In genomic region chr14:32134293-32134692, GRCm38 (mm10) we compare ENCODE assay signal across 16 mouse cellular contexts. TPM values are rescaled to one million over a fixed set of nuclear protein-coding genes. Genes with fewer than 3 reads are reported as not detected.
A peak's percentile ranks its signal among the peaks of the same experiment; 100 is the strongest.
DNase-seq lines count a peak whose midpoint lies in the region; ATAC-seq and TF ChIP-seq lines count a peak whose summit lies in the region.
"Had no signal": no experiment of that assay in that cellular context is flagged by ENCODE, and none has a peak within 500 bp of the region (broad histone marks: within the 10 kb centered on the region; RNA-seq: fewer than 3 reads in every experiment).

No protein-coding gene starts in this region.

- TF ChIP-seq CTCF in E14TG2a.4 (conservative IDR thresholded peaks at IDR 0.05; ENCODE audit: low read length) (no peak), MEL (IDR thresholded peaks at IDR 0.05 in 2 of 3, conservative IDR thresholded peaks at IDR 0.05 in 1 of 3; ENCODE audit: control insufficient read depth in 1 of 3, insufficient read depth in 1 of 3, low read depth in 2 of 3, low read length in 3 of 3, poor library complexity in 1 of 3, severe bottlenecking in 1 of 3) (no peak)

- TF ChIP-seq EP300 in MEL (IDR thresholded peaks at IDR 0.05; ENCODE audit: low read depth in 1 of 2, low read length in 2 of 2) = peak; percentile 80 to 84

- H3K27ac ChIP-seq in MEL (ENCODE audit: control insufficient read depth, low read depth, low read length) = peak overlapping the region; percentile 52
- H3K27ac ChIP-seq: forebrain, embryonic 10.5 days; gastrocnemius, adult 2 months; hindbrain, embryonic 12.5 days; macrophage had no signal

- peak; percentile 44 for ATAC-seq in erythroblast, adult 5-6 weeks (replicated peaks; ENCODE audit: low FRiP score, poor library complexity, severe bottlenecking)

- no peak overlapping the region for H3K9ac ChIP-seq in MEL (ENCODE audit: control insufficient read depth, low read depth, low read length, poor library complexity, severe bottlenecking)
- H3K9ac ChIP-seq: hindbrain, embryonic 12.5 days had no signal

- H3K4me3 ChIP-seq in E14TG2a.4 (replicated peaks; ENCODE audit: low read length) (0 out of 2 replicates have a peak overlapping the region, but pooled peaks have one; percentile 17), MEL (ENCODE audit: control insufficient read depth in 1 of 2, insufficient read depth in 1 of 2, low read depth in 2 of 2, low read length in 2 of 2) (peak overlapping the region in 1 of 2 experiments; percentile 47; a peak in 2 of 4 replicates)
- H3K4me3 ChIP-seq: forebrain, embryonic 10.5 days; gastrocnemius, adult 2 months; hindbrain, embryonic 12.5 days had no signal

- no peaks in the 10 kb centered on the region for H3K79me2 ChIP-seq in MEL (ENCODE audit: control insufficient read depth, insufficient read depth, low read length, poor library complexity)

- no peaks in the 10 kb centered on the region for H3K36me3 ChIP-seq in E14TG2a.4 (ENCODE audit: insufficient read depth, low read length)
- H3K36me3 ChIP-seq in MEL (ENCODE audit: control insufficient read depth in 1 of 2, insufficient read depth in 2 of 2, low read length in 2 of 2) = peaks cover 0 to 36% of the 10 kb centered on the region in 2 experiments; a peak in 2 of 4 replicates
- H3K36me3 ChIP-seq: forebrain, embryonic 10.5 days; hindbrain, embryonic 12.5 days had no signal

- TF ChIP-seq POLR2A in MEL (IDR thresholded peaks at IDR 0.05; ENCODE audit: control insufficient read depth in 1 of 2, insufficient read depth in 1 of 2, low read depth in 1 of 2, low read length in 2 of 2, poor library complexity in 1 of 2) = no peak

- no peak for TF ChIP-seq RAD21 in MEL (IDR thresholded peaks at IDR 0.05; ENCODE audit: low read depth, low read length)

- DNase-seq in MEL (ENCODE audit: low read depth, low spot score) (peak; percentile 65), liver (peak; percentile 57)
- DNase-seq in ovary, adult 18-20 months (ENCODE audit: low spot score) = no peak
- DNase-seq in lung, postnatal 25 days (ENCODE audit: low spot score) = no peak
- no peak for DNase-seq in cerebellum, adult 8-10 months
- DNase-seq in layer of hippocampus, adult 11-12 months (ENCODE audit: low spot score) = no peak
- DNase-seq: gastrocnemius, adult 2 months; kidney, adult 2 months had no signal

- H3K4me1 ChIP-seq in E14TG2a.4 (replicated peaks; ENCODE audit: low read depth, low read length) (peaks cover 43% of the 10 kb centered on the region), MEL (ENCODE audit: control insufficient read depth in 1 of 2, insufficient read depth in 2 of 2, low read length in 2 of 2) (peaks cover 29 to 44% of the 10 kb centered on the region in 2 experiments)
- H3K4me1 ChIP-seq: forebrain, embryonic 10.5 days; hindbrain, embryonic 12.5 days had no signal

- H3K9me3 ChIP-seq in E14TG2a.4 (ENCODE audit: low read length) = no peaks in the 10 kb centered on the region
- no peaks in the 10 kb centered on the region for H3K9me3 ChIP-seq in MEL (replicated peaks; ENCODE audit: insufficient read depth, low read length)
- H3K9me3 ChIP-seq: forebrain, embryonic 10.5 days; hindbrain, embryonic 12.5 days had no signal

- H3K27me3 ChIP-seq in E14TG2a.4 (ENCODE audit: insufficient read depth, low read length) (no peaks in the 10 kb centered on the region), MEL (ENCODE audit: control insufficient read depth in 1 of 2, insufficient read depth in 2 of 2, low read length in 2 of 2) (no peaks in the 10 kb centered on the region)
- H3K27me3 ChIP-seq: hindbrain, embryonic 12.5 days had no signal

TF ChIP-seq in MEL, 35 proteins besides CTCF, POLR2A, EP300 and RAD21:
- TF ChIP-seq SIN3A (IDR thresholded peaks at IDR 0.05; ENCODE audit: low read length) = peak; percentile 57; the same call in 1 of the 2 replicates
- peak; percentile 81 for TF ChIP-seq GATA1 (IDR thresholded peaks at IDR 0.05; ENCODE audit: low read depth, low read length)
- TF ChIP-seq USF2 (IDR thresholded peaks at IDR 0.05; ENCODE audit: borderline replicate concordance in 1 of 2, insufficient read depth in 1 of 2, low read depth in 1 of 2, low read length in 2 of 2) = no peak
- peak; percentile 93 for TF ChIP-seq TCF12 (IDR thresholded peaks at IDR 0.05; ENCODE audit: low read depth, low read length)
- no peak for TF ChIP-seq ELF1 (IDR thresholded peaks at IDR 0.05; ENCODE audit: low read depth, low read length)
- peak; percentile 64; the same call in 1 of the 2 replicates for TF ChIP-seq MYB (IDR thresholded peaks at IDR 0.05; ENCODE audit: low read depth, low read length)
- TF ChIP-seq ETS1 (IDR thresholded peaks at IDR 0.05; ENCODE audit: low read depth, low read length) = peak; percentile 90
- TF ChIP-seq KAT2A (conservative IDR thresholded peaks at IDR 0.05; ENCODE audit: low read depth, low read length) = no peak
- peak; percentile 56 for TF ChIP-seq TAL1 (IDR thresholded peaks at IDR 0.05; ENCODE audit: low read length)
- TF ChIP-seq MAFK (IDR thresholded peaks at IDR 0.05; ENCODE audit: borderline replicate concordance, low read depth, low read length) = peak; percentile 60
- peak; percentile 48 for TF ChIP-seq RCOR1 (IDR thresholded peaks at IDR 0.05; ENCODE audit: low read depth, low read length)

RNA-seq across cellular contexts. Expression of gene Msmb, which starts 7.5 kb away (rescaled TPM):
- not detected in 2 replicates for total RNA-seq in MEL (2012; rRNA removed)
- not detected for polyA plus RNA-seq in MEL (2012; ENCODE audit: insufficient read depth in 1 of 2, insufficient read length in 2 of 2, low read depth in 1 of 2, low replicate concordance in 2 of 2, missing spikeins in 1 of 2)
- total RNA-seq in erythroblast, adult 5-6 weeks (2015; ENCODE audit: low replicate concordance) = not detected in 2 replicates
- 5.2 TPM in 1 of 2 replicates, not detected in the other for total RNA-seq in erythroblast, adult 5-6 weeks (2017; ENCODE audit: low replicate concordance)
- total RNA-seq: gastrocnemius, adult 2 months; layer of hippocampus, postnatal 10 days had no signal
- polyA plus RNA-seq: cortical plate, adult 2 months; forebrain, embryonic 10.5 days; hindbrain, embryonic 12.5 days; kidney, adult 2 months; limb, embryonic 11.5 days; macrophage had no signal

RNA-seq across cellular contexts. Expression of gene Ncoa4, which starts 25.4 kb away (rescaled TPM):
- total RNA-seq in MEL (2012; rRNA removed) = 64.6 and 67.3 TPM in 2 replicates
- 10 to 100 TPM; 54.5 to 57.9 TPM for polyA plus RNA-seq in MEL (2012; ENCODE audit: insufficient read depth in 1 of 2, insufficient read length in 2 of 2, low read depth in 1 of 2, low replicate concordance in 2 of 2, missing spikeins in 1 of 2)
- 661 and 684 TPM in 2 replicates for total RNA-seq in erythroblast, adult 5-6 weeks (2015; ENCODE audit: low replicate concordance)
- 773 and 931 TPM in 2 replicates for total RNA-seq in erythroblast, adult 5-6 weeks (2017; ENCODE audit: low replicate concordance)

RNA-seq across cellular contexts. Expression of gene Dph3, which starts 48.8 kb away (rescaled TPM):
- total RNA-seq in MEL (2012; rRNA removed) = 110 and 116 TPM in 2 replicates
- 100 to 1,000 TPM; 103 to 108 TPM for polyA plus RNA-seq in MEL (2012; ENCODE audit: insufficient read depth in 1 of 2, insufficient read length in 2 of 2, low read depth in 1 of 2, low replicate concordance in 2 of 2, missing spikeins in 1 of 2)
- 0.77 and 15.9 TPM in 2 replicates for total RNA-seq in erythroblast, adult 5-6 weeks (2015; ENCODE audit: low replicate concordance)
- total RNA-seq in erythroblast, adult 5-6 weeks (2017; ENCODE audit: low replicate concordance) = 10.4 and 30.1 TPM in 2 replicates

RNA-seq across cellular contexts. Expression of gene Oxnad1, which starts 49.1 kb away (rescaled TPM):
- total RNA-seq in MEL (2012; rRNA removed) = 52.4 and 54.8 TPM in 2 replicates
- 100 to 1,000 TPM in 1 of 2 experiments, 10 to 100 TPM in 1; 82.1 to 244 TPM for polyA plus RNA-seq in MEL (2012; ENCODE audit: insufficient read depth in 1 of 2, insufficient read length in 2 of 2, low read depth in 1 of 2, low replicate concordance in 2 of 2, missing spikeins in 1 of 2)
- total RNA-seq in erythroblast, adult 5-6 weeks (2015; ENCODE audit: low replicate concordance) = 0.58 and 3.1 TPM in 2 replicates
- total RNA-seq in erythroblast, adult 5-6 weeks (2017; ENCODE audit: low replicate concordance) = 6.8 and 9.5 TPM in 2 replicates

Comparison
In these comparisons a context has a peak if more than half of its experiments do, and no peak if none do; other contexts are left out.
1. DNase-seq: peak in MEL (single experiment) and liver (single experiment); none in ovary, adult 18-20 months (single experiment), lung, postnatal 25 days (single experiment), cerebellum, adult 8-10 months (single experiment) and layer of hippocampus, adult 11-12 months (single experiment).